Mouse (Mus musculus): ENCODE results near the gene Kir3dl1.
"Not testable (repeated sequence)": the region's sequence is repeated elsewhere in the genome, so short reads cannot be mapped to it uniquely, and the experiment has no call there.

The Kir3dl1 gene

GRCm38 (mm10) chrX:136517699-136518098 lies at the start of gene Kir3dl1:
Gene Kir3dl1 (plus strand): TSS chrX:136517999.
- in situ Hi-C loops (cut with MboI, MseI): loop anchor here (5.0 kb wide), 1 partner anchor 50 kb away; no protein-coding TSS in a partner anchor

DNA sequence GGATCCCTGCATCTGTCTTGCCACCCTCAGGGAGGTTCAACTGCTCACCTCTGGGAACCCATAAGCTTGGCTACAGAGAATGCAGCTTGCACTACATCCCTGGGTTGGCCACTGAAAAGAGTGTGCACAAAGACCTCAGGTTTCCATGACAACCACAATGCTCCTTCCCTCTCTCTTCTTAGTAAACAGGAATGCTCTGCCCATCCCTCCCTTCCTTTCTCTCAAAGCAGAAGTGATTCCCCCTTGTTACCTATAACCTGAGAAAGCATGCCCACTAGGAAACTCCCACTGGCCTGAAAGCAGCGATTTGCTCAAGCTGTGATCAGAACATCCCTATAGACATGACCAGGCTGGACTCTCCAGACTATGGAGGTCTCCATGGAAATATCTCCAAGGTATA lies 26.2 kb downstream of the Kir3dl1 start, which contains the start of gene Kir3dl2:
Gene Kir3dl2, minus strand, starts transcription at position 101 of the 400 bp plus-strand sequence.
- in situ Hi-C loops (cut with MboI, MseI): loop anchor here (10.0 kb wide), 1 partner anchor 871 kb away; no protein-coding TSS in a partner anchor

GRCm38 (mm10) chrX:136569094-136569493 lies 51.3 kb downstream of the Kir3dl1 start:
- in situ Hi-C loops (cut with MboI, MseI): not testable (repeated sequence)

Data from T-helper 2 cell (primary cell).